Mouse (Mus musculus) Muller cell, postnatal 12 days (primary cell): ENCODE results near the gene Upk3a.
"Not testable (repeated sequence)": the region's sequence is repeated elsewhere in the genome, so short reads cannot be mapped to it uniquely, and the experiment has no call there.

ENCODE experiments used
- DNase-seq: peaks from one replicate; pipeline ENCODE4 v3.0.0-alpha.2; 2015; ENCODE audit errors: inconsistent ontology term

Gene Upk3a

DNA sequence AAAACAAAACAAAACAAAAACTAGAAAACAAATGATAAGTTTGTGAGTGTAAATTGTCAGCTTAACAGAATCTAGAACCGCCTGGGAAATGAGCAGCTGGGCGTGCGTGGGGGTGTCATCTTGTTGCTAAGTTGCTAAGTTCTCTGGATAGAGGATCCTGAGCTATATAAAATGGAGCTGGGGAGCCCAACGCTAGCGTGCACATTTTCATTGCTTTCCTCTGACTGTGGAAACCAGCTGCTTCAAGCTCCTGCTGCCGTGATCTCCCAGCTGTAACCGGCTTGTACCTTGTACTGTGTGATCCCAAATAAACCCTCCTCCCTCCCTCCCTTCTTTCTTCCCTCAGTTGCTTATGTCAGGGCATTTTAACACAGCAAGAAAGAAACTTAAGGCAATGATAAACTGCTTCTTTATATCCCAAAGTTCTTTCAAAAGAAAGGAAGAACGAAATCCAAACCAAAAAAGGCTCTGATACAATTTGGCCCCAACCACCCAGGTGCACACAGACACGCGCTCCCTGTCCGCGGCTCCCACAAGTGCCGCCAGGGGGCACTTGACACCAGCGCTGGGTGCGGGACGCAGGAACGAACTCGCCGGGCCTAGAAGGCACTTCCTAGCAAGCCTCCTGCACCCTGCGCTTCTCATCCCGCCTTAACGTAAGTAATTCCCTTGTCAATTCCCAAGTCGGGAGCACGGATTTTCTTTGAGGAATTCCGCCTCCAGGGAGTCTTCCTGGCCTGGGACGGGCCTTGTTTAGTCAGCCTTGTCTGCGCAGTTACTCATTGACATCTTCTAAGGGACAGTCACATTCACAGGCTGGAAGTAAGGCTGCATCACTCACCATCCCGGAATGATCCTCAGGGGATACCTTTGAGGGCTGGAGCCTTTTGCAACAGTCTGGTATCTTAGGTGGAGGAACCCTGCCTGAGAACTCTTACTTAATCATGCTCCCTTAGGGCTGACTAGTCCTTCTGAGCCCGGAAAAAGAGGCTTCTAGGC is 15.7 kb upstream of the Upk3a start:
- peak; percentile 76 for DNase-seq

DNA sequence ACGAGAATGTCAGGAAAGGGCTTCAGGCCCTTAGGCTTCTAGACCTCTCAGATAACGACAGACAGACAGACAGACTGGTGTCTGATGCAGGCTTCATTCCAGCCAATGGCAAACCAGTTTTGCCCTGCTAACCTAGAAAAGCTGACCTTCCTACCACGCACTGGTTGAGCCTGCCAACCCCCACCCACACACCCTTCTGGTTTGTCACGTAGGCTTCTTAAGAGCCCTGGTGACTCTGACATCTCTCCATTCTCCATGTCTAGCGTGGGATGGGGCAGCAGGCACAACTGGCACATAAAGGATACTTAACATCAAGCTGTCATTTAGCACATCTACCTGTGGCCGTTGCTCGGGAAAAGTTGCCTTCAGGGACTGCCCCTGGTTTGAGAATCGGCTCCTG is 7.3 kb upstream of the Upk3a start:
- no peak for DNase-seq

DNA sequence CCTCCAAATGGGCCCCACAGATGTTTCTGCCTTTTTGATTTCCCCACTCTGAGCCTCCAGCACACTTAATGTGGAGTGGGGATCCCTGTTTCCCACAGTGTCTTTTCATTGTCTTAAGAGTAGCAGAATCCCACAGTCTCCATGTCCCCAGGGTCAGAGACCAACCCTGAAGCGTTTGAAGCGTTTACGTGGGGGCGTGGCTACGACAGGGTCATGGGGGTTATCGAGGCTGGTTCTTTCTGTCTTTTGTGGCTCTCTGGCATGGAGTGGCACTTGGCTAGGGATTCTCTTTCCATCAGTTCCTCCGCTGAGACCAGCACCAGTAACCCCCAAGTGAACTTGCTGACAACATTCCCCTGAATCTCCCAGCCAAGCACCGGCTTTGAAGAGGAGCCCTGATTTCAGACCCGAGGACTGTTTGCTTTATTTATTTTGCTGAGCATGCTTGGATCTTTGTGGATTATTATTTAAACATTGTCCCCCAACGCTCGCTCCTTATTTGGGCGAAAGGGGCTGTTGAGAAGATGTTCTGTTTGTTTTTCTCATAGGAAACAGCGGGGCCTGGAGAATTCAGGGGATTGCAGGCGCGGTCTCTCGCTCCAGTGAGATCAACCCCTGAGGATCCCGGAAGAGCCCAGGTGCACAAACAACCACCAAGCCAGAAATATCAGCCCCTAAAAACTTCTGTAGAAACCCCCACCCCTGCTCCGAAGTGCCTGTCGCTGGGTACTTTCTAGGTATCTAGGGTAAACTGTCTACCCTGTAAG is 4.9 kb upstream of the Upk3a start:
- no peak for DNase-seq

DNA sequence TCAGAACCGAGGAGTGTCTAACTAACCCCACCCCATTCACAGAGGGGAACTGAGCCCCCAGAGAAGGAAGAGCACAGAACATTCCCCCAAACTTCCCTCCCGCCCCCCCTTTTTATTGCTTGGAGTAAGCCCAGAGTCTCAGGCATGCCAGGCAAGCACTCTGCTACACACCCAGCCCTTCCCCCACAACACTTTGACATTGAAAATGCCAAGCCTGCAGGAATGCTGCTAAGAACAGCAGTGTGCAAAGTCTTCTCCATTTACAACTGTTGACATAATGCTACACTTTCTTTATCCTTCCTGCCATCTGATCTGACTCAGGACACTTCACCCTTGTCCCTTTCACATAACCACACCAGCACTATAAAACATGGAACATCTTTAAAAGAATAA is 4.3 kb upstream of the Upk3a start:
- DNase-seq, result no peak

DNA sequence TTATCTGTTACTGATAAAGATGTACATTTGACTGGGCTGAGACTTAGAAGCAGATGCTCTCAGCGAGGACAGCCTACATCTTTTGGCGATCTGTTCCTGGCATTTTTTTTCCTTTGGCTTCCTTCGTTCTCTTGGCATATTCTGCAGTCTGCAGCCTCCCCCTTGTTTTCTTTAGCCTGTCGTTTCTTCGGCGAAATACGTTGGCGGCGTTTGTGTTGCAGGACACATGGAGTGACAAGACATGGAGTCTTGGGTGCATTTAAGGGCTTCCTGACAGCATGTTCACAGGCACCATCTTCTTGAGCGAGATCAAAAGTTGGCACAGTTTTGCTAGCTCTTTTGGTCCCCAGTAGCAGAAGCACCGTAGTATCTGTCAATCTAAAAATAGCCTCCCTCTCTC is 1.2 kb upstream of the Upk3a start:
- no peak for DNase-seq

DNA sequence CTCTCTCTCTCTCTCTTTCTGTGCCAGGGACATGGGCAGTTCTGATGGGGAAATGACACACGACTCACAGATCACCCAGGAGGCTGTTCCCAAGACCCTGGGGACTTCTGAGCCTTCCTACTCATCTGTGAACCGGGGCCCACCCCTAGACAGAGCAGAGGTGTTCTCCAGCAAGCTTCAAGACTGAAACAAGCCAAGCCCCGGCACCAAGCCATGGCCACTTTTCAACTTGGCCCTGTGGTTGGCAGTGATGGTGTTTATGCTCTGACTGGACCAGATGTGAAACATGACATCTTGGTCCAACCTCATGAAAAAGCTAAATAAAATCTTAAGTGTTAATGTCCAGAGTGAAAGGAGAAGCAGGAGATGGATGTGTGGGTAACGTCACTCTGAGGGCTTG is 5.3 kb downstream of the Upk3a start:
- no peak for DNase-seq

DNA sequence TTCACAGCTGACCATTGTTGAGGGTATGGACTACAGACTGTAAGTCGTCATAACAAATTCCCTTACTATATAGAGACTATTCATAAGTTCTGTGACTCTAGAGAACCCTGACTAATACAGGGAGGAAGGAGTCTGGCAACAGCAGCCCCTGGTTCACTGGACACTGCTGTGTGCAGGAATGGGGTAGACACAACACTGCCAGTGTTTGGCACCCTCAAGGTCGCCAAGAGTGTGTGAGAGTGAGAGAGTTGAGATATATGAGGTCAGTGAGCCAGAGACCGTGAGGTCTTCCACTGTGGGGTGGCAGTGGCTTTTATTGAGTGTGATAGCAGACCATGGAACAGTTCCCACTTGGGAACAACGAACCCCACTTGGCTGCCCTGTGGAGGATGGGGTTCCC is 9.3 kb downstream of the Upk3a start:
- no peak for DNase-seq

DNA sequence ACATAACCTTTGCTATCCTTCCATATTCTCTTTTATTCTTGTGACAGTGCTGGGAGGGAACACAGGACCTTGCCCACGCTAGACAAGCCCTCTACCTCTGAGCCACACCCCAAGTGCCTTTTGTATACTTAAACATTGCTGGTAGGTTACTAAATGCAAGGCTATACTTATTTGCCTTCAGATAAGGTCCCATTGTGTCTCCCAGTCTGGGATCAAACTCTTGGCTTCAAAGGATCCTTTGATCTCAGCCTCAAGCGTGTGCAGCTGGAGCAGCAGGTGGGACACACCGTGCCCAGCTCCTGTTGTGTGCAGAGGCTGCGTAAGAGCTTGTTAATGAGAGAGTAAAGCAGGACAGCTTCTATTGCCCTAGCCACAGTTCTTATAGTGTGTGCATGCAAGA is 10.8 kb downstream of the Upk3a start:
- no peak for DNase-seq

DNA sequence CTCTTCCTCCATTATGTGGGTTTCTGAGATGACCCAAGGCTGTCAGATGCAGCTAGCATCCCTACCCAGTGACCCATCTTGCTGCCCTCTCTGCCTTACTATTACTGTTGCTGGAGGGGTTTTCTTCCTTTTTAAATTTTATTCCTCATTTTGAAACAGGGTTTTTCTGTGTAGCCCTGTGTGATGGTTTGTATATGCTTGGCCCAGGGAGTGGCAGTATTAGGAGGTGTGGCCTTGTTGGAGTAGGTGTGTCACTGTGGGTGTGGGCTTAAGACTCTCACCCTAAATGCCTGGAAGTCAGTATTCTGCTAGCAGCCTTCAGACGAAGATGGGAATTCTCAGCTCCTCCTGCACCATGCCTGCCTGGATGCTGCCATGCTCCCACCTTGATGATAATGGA is 11.7 kb downstream of the Upk3a start, which contains the start of gene Fam118a:
Gene Fam118a (plus strand): TSS at position 301 of the 400 bp plus-strand sequence.
- DNase-seq, result not testable (repeated sequence)

DNA sequence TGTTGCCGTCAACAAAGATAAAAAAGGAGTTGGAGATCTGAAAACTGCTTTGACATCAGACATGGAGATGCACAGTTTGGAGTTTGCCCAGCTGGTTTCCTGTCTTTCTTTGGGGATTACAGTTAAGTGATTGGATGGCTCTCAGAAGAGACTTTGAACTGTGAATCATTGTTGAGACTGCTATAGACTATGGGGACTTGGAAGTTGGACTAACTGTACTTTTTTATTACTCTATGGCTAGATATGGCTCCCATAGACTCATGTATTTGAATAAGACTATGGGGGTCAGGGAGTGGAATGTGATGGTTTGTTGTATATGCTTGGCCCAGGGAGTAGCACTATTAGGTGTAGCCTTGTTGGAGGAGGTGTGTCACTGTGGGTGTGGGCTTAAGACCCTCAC is 13.7 kb downstream of the Upk3a start:
- DNase-seq, result not testable (repeated sequence)

DNA sequence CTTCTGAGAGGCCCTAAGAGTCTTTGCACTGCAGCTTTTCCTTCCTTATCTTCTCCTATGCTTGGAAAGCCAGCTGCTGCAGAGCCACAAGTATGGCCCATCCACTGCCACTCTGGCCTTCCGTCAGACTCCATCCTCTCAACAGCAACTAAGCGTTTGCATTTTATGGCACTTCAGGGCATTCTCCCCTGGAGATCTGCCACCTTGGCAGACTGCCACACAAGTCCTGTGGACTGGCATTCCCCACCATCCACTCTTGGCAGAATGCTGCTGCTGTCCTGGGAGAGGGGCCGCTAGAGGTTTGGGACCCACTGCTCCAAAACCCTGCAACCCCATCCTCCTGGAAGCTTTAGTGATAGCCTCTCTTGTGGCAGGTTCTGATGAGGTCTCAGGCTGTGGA is 14.9 kb downstream of the Upk3a start:
- DNase-seq, result peak; percentile 36

DNA sequence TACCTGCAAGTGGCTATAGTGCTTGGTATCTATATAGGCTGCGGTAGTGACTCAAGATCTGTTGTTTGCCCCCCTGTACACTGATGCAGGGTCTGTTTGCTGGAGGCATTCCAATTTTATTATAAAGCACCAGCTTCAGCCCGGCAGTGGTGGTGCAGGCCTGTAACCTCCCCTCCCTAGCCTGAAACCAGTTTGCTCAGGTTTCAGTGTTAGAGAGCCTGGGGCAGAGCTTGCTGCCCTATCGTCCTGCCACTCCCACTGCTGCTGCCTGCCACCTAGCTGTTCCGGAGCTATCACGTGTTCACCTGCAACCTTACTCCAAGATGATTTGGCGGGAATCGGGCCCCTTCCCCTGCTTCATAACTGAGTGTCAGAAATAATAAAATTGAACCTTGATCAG is 17.0 kb downstream of the Upk3a start:
- DNase-seq, result not testable (repeated sequence)

DNA sequence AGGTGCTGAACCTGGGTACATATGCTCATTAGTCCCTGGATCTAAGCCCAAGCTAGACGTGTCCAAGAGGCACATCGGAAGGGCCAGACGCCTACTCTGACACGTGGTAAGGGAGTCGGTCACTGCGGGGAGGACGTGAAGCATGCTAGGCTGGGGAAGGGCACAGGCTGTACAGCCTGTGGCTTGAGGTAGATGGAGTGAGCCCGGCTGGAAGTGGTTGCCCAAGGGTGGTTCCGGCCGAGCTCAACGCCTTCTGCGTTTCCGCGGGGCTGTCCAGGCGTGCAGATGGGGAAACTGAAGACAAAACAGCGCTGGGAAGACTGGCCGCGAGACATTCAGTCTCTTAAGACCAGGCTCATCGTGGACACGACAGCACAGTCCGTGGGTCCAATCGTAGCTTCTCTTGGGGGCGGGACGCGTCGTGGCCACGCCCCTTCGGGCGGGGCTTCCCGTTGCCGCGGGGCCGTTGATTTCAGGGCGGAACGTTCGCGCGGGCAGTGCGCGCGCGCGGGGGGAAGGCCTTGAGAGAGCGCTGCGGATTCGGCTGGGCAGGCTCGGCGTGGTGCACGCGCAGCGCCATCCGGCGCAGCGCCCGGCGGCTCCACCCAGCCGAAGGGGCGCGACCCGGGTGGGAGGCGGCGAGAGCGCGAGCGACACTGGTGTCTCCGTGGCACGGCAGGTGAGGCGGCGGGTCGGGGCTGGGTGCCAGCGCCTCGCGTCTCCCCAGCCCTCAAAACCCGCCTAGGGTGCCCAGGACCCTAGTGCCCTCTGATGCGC is 19.8 kb downstream of the Upk3a start:
- peak; percentile 99 for DNase-seq

DNA sequence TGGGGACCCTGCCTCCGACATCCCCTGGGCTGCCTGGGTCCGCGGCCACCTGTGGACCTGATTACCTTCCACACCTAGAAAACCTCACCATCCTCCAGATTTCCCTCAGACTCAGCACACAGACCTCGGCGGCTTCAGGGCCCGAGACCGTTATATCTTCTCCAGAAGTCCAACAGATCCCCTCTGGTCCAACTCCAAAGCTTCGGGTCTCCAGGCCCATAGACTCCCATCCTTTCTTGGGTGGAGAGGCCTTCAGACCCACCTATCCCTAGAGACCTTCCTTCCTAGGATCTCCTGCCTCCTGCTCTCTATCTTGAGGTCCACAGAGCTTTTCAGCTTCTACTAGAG is 20.4 kb downstream of the Upk3a start:
- DNase-seq, result no peak

DNA sequence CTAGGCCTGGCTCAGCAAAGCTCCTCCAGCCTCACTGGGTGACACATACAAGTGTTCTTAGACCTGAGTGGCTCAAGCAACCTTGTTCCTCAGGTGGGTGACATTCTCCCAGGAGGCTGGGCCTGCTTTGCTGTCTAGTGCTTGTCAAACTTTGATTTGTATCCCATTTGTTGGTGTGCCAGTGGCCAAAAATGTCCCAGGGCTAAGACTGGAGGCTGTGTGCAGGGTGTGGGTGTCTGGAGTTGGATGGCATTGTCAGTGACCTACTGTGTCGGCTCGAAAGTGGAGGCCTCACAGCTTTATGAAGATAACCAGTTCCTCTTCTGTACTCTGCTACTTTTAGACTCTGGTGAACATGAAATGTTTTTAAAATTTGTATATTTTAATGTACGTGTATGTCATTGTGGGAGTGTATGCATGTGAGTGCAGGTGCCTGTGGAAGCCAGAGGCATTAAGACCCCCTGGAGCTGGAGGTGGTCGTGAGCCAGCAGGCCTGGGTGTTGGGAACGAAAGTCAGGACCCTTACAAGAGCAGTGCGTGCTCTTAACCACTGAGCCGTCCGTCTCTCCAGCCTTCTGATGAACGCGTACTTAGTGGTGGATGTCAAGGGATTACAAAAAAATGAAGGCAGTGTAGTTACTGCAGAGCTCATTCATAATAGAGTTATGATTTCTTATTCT is 24.7 kb downstream of the Upk3a start:
- peak; percentile 24 for DNase-seq

DNA sequence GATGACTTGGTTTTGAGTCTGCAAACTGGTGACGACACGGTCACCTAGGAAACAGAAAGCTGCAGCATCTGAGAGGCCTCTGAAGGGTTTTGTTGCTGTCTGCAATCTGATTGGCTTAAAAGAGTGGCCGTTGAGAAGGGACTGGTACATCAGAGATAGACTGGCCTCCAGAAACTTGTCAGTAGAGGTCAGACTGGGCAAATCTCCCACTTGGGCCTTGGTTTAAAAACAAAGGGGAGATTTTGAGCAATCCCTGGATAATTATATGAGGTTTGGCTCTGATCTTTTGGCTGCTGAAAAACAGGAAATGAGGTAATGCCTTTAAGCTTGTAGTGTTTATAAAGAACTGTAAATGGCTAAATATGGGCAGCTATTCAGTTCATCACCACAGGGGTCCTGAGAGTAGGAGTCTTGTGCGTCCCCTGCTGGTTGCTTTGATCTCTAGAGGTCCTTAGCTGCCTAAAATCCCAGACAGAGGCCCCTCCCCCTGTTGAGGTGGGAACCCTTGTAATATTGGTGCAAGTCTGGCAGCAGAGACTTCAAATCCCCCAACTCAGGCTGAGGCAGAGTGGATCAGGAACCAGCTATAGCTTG is 25.5 kb downstream of the Upk3a start:
- DNase-seq, result peak; percentile 96

DNA sequence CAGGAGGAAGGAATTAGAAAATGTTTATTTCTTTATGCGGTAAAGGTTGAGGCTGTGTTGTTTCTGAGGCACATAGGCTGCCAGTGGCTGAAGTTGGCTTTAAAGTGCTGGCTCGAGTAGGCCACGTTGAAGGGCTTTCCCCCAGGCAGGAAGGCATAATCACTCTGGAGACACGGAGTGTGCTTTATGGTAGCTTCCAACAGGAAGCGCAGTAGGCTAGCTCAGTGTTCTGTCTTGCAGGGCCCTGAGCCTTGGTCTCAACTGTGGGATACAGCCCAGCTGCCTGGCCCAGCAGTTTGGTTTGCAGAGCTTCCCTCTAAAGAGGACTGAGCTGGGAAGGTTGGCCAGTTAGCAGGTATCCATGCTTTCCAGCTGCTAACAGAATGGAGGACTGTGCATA is 26.2 kb downstream of the Upk3a start:
- DNase-seq, result no peak

DNA sequence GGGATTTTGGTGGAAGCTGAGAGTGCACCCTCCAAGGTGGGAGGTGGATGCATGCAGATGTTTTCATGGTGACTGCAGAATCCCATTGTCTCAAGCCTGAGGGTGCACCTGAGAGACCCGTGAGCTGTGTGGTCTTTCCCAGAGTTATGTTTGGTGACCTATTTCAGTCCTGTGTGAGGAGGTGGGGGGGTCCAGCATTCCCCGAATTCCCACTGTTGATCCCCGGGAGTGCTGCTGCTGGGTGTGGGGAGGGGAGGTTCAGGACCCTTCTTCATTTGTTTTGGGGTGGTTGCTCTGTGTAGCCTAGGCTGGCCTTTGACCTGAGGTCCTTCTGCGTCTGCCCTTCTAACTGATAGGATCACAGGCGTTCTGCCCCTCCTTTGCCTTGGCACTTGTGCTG is 26.8 kb downstream of the Upk3a start:
- no peak for DNase-seq

DNA sequence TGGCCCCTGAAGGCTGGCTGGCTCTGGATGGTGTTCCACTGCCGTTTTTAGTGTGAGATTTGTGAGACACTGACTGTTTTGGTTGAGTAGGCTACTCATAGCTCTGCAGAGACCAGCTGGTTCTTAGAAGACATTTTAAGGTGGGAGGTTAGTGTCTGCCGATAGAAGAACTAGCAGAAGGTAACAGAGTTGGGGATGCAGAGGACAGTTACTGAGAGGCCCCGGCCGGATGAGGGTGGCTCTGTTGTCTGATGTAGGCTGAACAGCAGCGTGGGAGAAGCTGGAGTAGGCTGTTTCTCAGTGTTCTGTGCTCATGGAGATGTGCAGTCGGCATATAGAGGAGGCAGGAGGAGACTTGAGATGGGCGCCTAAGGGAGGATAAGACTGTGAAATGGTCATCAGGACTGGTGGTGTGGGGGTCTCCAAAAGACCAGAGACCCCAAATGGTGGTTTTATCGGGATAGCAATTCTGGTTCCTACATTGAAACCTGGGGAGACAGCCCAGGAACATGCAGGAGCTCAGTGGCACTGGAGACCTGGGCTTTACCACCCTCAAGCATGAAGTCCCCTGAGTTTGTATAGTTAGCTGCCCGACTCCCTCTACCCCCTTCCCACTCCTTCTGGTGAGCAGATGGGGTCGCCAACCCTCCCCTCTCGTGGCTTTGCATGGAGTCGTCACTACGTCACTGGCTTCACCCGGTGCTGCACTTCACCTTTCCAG is 29.4 kb downstream of the Upk3a start:
- no peak for DNase-seq

DNA sequence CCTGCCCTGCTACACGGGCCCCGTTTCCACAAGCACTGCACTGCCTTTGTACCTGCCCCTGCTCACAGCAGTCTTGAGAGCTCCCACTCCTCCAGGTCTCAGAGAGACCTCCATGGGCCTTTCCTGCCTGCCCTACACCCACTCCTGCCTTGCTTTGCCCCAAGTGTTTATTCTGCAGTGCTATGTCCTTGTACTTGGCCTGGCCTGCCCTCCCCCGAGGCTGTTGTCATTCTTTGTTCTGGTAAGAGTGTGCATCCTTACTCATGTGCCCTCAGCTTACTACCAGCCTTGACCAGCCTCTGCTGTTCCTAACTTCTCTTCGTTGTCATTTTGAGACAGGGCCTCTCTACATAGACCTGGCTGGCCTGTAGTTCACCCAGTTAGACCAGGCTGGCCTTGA is 30.9 kb downstream of the Upk3a start:
- no peak for DNase-seq
